Mouse (Mus musculus): ENCODE measurements around the gene H2-M3.

GRCm38 (mm10) chr17:37304213-37304612 is 34.2 kb downstream of the H2-M3 start, which contains the start of gene Olfr101:
- TF ChIP-seq CTCF (IDR thresholded peaks at IDR 0.05; ENCODE audit: low read depth, low read length) = no peak
- TF ChIP-seq POLR2A (IDR thresholded peaks at IDR 0.05; ENCODE audit: extremely low read depth, insufficient read depth, low read length) = no peak

Measured in liver, adult 2 months (tissue).